Mouse (Mus musculus): Measurements from ENCODE around the gene Neurod2. TPM values are rescaled to one million over a fixed set of nuclear protein-coding genes. Genes with fewer than 3 reads are reported as not detected.
A peak's percentile ranks its signal among the peaks of the same experiment; 100 is the strongest.

Gene Neurod2
- total RNA-seq, 2 experiments from 2014 or later, result not detected

DNA sequence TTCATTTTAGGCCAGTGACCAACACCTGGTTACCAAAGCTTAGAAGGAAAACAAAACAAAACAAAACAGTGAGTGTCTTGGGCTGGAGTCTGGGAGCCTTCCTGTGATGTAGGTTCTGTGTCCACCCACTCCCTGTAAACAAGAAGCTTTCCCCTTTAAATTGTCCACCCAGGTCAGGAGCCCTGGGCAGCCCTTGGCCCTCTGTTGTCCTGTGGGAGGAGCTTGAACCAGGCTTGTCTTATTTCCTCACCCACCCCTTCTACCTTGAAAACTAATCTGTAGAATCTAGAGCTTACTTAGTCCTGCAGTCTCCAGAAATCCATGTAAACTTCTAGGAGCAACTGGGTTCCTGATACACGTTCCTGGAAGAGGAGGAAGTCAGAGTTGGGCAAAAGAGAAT, 7.3 kb downstream of the Neurod2 start:
- no peak for ATAC-seq (replicated peaks; ENCODE audit: low FRiP score, low TSS enrichment, poor library complexity, severe bottlenecking)

DNA sequence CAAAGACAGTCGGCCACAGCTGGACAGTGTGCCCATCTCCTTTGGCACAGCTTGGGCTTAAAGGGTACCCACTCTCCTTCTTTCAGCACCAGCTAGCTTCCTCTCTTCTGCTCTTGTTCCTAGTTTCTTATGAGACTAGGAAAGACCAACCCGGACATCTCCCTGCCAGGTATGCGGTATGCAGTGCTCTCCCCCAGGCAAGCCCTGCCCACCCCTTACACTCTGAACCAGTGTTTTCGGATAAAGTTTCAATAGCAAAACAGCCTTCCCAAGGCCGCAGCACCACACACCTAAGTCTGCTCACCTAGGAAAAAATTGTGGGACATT, 7.8 kb downstream of the Neurod2 start:
- ATAC-seq (replicated peaks; ENCODE audit: low FRiP score, low TSS enrichment, poor library complexity, severe bottlenecking), result no peak

- ATAC-seq (replicated peaks; ENCODE audit: low FRiP score, low TSS enrichment, poor library complexity, severe bottlenecking), result no peak
Measured at GRCm38 (mm10) chr11:98320806-98321676, 8.4 kb downstream of the Neurod2 start.

- ATAC-seq (replicated peaks; ENCODE audit: low FRiP score, low TSS enrichment, poor library complexity, severe bottlenecking), result no peak
Measured at GRCm38 (mm10) chr11:98320381-98320780, 9.1 kb downstream of the Neurod2 start.

DNA sequence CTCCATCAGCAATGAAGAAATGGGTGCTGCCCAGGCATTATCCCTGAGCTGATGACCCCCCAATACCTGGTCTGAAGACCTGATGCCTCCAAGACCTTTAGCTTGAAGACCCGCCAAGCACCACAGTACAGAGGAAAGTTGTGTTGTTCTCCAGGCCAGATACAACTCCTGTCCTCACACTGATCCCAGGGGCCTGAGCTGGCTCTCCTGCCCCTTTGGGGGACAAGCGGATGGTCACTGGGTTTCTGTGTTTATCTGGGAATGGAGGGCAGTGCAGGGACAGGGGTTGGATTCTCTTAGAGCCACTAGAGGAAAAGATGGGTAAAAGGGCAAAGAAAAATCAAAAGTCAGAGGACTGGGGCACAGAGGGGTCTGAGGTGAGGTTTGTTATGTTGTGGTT, 9.5 kb downstream of the Neurod2 start:
- no peak for ATAC-seq (replicated peaks; ENCODE audit: low FRiP score, low TSS enrichment, poor library complexity, severe bottlenecking)

GRCm38 (mm10) chr11:98319544-98319943, 9.9 kb downstream of the Neurod2 start:
- no peak for ATAC-seq (replicated peaks; ENCODE audit: low FRiP score, low TSS enrichment, poor library complexity, severe bottlenecking)

DNA sequence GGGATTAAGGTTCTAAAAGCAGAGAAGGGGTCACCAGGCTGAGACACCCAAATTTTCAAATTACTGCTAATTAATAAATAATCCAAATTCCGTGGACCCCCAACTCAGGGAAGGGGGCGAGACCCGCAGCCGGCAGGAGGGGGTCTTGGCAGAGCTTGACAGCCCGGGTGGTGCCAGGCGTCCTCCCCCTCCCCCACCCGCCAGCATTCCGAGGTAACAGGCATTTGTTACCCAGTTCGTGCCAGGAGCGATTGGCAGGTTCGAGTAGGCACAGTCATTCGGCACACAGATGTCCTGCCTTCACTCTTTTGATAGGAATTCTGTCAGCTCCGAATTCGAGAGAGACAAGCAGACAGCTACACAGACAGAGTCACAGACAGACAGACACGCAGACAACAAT, 10.3 kb downstream of the Neurod2 start:
- ATAC-seq (replicated peaks; ENCODE audit: low FRiP score, low TSS enrichment, poor library complexity, severe bottlenecking), result no peak

- no peak for ATAC-seq (replicated peaks; ENCODE audit: low FRiP score, low TSS enrichment, poor library complexity, severe bottlenecking)
Measured at GRCm38 (mm10) chr11:98318421-98319116, 10.9 kb downstream of the Neurod2 start.

- no peak for ATAC-seq (replicated peaks; ENCODE audit: low FRiP score, low TSS enrichment, poor library complexity, severe bottlenecking)
Measured at GRCm38 (mm10) chr11:98317479-98317878, 12.0 kb downstream of the Neurod2 start.

DNA sequence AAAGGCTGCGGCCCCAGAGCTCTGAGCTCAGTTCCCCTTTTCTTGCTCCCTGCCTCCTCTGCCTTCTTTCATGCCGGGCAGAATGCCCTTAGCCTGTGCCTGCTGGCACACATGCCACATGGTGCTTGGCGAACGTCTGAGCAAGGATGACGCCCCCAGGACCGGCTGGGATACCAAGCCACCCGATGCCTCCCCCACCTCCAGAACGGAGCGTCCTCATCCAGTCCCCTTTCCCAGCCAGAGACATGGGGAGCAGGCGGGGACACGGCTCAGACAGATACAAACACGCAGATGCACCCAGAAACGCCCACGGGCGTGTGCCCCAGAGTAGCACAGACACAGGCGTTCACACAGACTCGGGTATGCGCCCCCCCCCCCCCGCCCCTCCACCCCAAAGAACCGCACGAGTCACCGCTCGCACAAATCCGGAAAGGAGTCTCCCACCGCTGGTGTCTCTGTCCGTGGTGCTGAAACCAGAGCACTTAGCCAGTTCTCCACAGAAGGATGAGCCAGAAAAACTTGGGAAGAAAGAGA, 15.6 kb downstream of the Neurod2 start:
- no peak for ATAC-seq (replicated peaks; ENCODE audit: low FRiP score, low TSS enrichment, poor library complexity, severe bottlenecking)

DNA sequence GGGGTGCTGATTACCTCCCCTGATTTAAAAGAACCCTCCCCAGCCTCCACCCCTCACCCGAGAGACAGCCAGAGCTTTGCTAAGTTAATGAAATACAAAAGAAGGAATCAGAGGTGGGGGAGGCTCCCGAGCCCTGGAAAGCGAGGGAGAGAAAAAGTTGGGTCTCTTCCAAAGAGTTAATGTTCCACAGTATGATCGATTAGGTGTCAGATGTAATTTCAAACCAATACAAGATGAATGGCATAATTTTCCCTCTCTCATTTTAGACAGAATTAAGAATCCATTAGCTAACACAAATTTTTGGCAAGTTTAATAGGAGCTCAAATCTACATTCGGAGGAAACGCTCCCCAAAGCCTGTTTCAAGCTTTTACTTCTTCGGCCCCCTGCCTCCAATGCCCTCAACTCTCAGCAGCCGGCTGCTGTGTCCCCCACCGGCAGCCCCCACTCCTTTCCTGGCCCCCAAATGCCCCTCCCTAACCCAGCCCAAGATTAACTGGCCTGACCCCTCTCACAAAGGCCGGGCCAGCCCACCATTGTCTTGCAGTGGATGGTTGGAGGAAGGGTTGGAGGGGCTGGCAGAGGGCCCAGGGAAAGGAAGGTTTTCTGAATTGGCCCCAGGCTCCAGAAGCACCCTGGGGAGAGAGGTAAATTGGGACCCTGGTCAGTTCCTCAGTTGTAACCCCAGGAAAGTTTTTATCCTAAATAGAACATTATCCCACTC, 30.8 kb downstream of the Neurod2 start:
- ATAC-seq (replicated peaks; ENCODE audit: low FRiP score, low TSS enrichment, poor library complexity, severe bottlenecking), result no peak

DNA sequence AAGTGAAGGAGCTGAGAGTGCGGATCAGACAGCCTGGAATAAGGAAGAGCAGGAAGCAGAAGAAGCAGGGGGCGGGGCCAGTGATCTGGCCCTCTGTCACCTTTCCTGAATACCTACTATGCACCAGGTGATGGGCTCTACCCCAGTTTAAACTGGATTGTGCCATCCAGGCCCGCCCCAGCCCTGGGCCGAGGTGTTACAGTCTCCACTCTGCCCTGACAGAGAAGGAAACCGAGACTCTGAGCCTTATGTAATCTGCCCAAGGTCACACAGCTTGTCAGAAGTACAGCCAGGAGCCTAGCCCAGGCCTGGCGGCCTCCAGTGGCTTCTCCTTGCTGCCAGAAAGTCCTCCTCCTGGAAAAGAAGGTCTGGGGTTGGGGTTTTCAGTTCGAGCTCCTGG, 31.7 kb downstream of the Neurod2 start:
- ATAC-seq (replicated peaks; ENCODE audit: low FRiP score, low TSS enrichment, poor library complexity, severe bottlenecking), result no peak

GRCm38 (mm10) chr11:98296916-98297315, 32.5 kb downstream of the Neurod2 start:
- no peak for ATAC-seq (replicated peaks; ENCODE audit: low FRiP score, low TSS enrichment, poor library complexity, severe bottlenecking)

- peak; percentile 54; the same call in 1 of the 2 replicates for ATAC-seq (replicated peaks; ENCODE audit: low FRiP score, low TSS enrichment, poor library complexity, severe bottlenecking)
Measured at GRCm38 (mm10) chr11:98296277-98296676, 33.2 kb downstream of the Neurod2 start.

DNA sequence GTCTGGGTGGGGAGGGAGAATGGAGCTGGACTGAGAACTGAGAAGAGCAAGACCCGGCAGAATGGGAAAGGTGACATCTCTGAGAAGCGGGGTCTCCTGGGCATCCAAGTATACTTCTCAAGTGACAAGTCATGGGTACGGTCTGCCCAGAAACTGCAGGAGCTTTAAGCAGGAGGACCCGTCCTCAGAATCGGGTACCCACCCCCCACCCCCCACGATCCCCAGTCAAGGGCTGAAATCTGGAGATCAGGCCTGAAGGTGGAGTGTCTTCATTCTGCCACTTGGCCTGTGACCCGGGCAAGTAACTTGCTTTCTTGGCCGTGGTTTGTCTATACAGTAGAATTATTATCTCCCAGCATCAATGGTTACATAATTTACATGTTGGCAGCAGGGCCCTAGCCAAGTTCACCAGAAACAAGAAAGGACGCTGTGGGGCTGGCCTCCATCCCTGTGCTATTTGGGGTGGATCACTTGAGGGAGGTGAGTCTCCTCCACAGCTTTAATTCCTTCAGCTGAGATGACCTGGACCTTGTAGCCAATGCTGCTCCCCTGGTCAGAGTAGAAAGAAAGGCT, 34.3 kb downstream of the Neurod2 start:
- no peak for ATAC-seq (replicated peaks; ENCODE audit: low FRiP score, low TSS enrichment, poor library complexity, severe bottlenecking)

GRCm38 (mm10) chr11:98294188-98295012, 35.0 kb downstream of the Neurod2 start:
- 0 out of 2 replicates have a peak, but pooled peaks have one; percentile 54 for ATAC-seq (replicated peaks; ENCODE audit: low FRiP score, low TSS enrichment, poor library complexity, severe bottlenecking)

GRCm38 (mm10) chr11:98293070-98293469, 36.4 kb downstream of the Neurod2 start:
- ATAC-seq (replicated peaks; ENCODE audit: low FRiP score, low TSS enrichment, poor library complexity, severe bottlenecking), result no peak

- no peak for ATAC-seq (replicated peaks; ENCODE audit: low FRiP score, low TSS enrichment, poor library complexity, severe bottlenecking)
Measured at GRCm38 (mm10) chr11:98290906-98291305, 38.5 kb downstream of the Neurod2 start.

DNA sequence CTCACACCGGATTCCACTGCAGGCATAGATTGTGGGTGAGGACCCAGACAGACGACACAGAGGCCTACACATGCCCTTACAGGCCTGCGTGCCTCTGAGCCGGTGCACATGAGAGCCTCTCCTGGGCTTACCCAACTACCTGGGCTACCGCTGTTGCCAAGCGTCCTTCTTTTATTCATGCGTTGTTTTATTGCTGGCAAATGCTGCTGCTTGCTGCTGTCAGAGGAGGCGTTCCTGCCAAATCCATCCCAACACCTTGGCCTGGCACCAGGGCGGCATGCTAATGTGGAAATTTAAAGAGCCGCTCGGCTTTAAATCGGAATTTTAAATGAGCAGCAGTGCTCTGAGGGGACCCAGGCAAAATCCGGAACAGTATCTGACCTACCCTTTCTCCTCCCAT, 39.6 kb downstream of the Neurod2 start:
- ATAC-seq (replicated peaks; ENCODE audit: low FRiP score, low TSS enrichment, poor library complexity, severe bottlenecking), result no peak

Data from megakaryocyte-erythroid progenitor cell, adult 5-6 weeks (primary cell).